Mouse (Mus musculus): ENCODE results near the gene Csnk2b. TPM values are rescaled to one million over a fixed set of nuclear protein-coding genes. Genes with fewer than 3 reads are reported as not detected.
A peak's percentile ranks its signal among the peaks of the same experiment; 100 is the strongest.
"Not testable (repeated sequence)": the region's sequence is repeated elsewhere in the genome, so short reads cannot be mapped to it uniquely, and the experiment has no call there.

The Csnk2b gene
- total RNA-seq, 2 experiments from 2014 or later = 186 to 187 TPM

- Histone ChIP-seq H3K27ac (peak overlapping the region; percentile 94), H3K4me3 (peak overlapping the region; percentile 89)
- DNase-seq = no peak
- intact Hi-C loops (cut with DNase I) = loop anchor here (5.0 kb wide), 1 partner anchor 112 kb away; the partner anchor contains the start of gene Nfkbil1
- no peak for TF ChIP-seq CTCF (IDR thresholded peaks at IDR 0.05)
Measured at GRCm38 (mm10) chr17:35125578-35125977, 3.7 kb upstream of the Csnk2b start.

- DNase-seq = no peak
- Histone ChIP-seq H3K27ac (peak overlapping the region; percentile 94), H3K4me3 (peak overlapping the region; percentile 89)
- TF ChIP-seq CTCF (IDR thresholded peaks at IDR 0.05) = no peak
- intact Hi-C loops (cut with DNase I) = loop anchor here (5.0 kb wide), 1 partner anchor 112 kb away; the partner anchor contains the start of gene Nfkbil1
Measured at GRCm38 (mm10) chr17:35125081-35125480, 3.2 kb upstream of the Csnk2b start.

- DNase-seq; H3K4me3 ChIP-seq; H3K27ac ChIP-seq; intact Hi-C loops (cut with DNase I): not testable (repeated sequence)
Measured at GRCm38 (mm10) chr17:35124261-35124896, 2.5 kb upstream of the Csnk2b start.

GRCm38 (mm10) chr17:35123287-35123686, 1.4 kb upstream of the Csnk2b start:
- H3K27ac ChIP-seq; intact Hi-C loops (cut with DNase I); DNase-seq; H3K4me3 ChIP-seq: not testable (repeated sequence)

GRCm38 (mm10) chr17:35121143-35121799, 582 bp downstream of the Csnk2b start, which contains the start of gene Gpank1:
Gpank1 (plus strand) TSS chr17:35121455.
- no peak for TF ChIP-seq CTCF (IDR thresholded peaks at IDR 0.05)
- H3K27ac ChIP-seq = peak within 1 kb of the TSS; percentile 91
- peak; percentile 99 for DNase-seq
- peak within 1 kb of the TSS; percentile 92 for H3K4me3 ChIP-seq
- intact Hi-C loops (cut with DNase I) = no loop called here

GRCm38 (mm10) chr17:35120745-35121142, 1.1 kb downstream of the Csnk2b start:
- peak overlapping the region; percentile 92 for H3K4me3 ChIP-seq
- intact Hi-C loops (cut with DNase I) = no loop called here
- peak; percentile 69 for DNase-seq
- no peak for TF ChIP-seq CTCF (IDR thresholded peaks at IDR 0.05)
- H3K27ac ChIP-seq = peak overlapping the region; percentile 91

- intact Hi-C loops (cut with DNase I) = no loop called here
- Histone ChIP-seq H3K4me3 (no peak within 1 kb of the TSS), H3K27ac (no peak within 1 kb of the TSS)
- DNase-seq = no peak
- TF ChIP-seq CTCF (IDR thresholded peaks at IDR 0.05) = peak; percentile 40
Measured at GRCm38 (mm10) chr17:35115046-35116019, 6.5 kb downstream of the Csnk2b start, which contains the start of gene Ly6g5b. Ly6g5b (minus strand) TSS chr17:35115428.

- Histone ChIP-seq H3K27ac (no peak overlapping the region; the same call in 1 of the 2 replicates), H3K4me3 (peak overlapping the region; percentile 46)
- no peak for DNase-seq
- TF ChIP-seq CTCF (IDR thresholded peaks at IDR 0.05) = no peak
- intact Hi-C loops (cut with DNase I) = no loop called here
Measured at GRCm38 (mm10) chr17:35111774-35112173, 10.1 kb downstream of the Csnk2b start.

GRCm38 (mm10) chr17:35108097-35108496, 13.8 kb downstream of the Csnk2b start, which contains the start of gene Ly6g5c:
Ly6g5c (plus strand) TSS chr17:35108279.
- Histone ChIP-seq H3K27ac (no peak within 1 kb of the TSS), H3K4me3 (no peak within 1 kb of the TSS)
- TF ChIP-seq CTCF (IDR thresholded peaks at IDR 0.05) = no peak
- intact Hi-C loops (cut with DNase I) = no loop called here
- DNase-seq = no peak

- TF ChIP-seq CTCF (IDR thresholded peaks at IDR 0.05) = no peak
- DNase-seq = no peak
- Histone ChIP-seq H3K27ac (no peak overlapping the region), H3K4me3 (no peak overlapping the region)
- intact Hi-C loops (cut with DNase I) = loop anchor here (2.0 kb wide), 1 partner anchor 86 kb away; no protein-coding TSS in a partner anchor
Measured at GRCm38 (mm10) chr17:35106522-35106921, 15.3 kb downstream of the Csnk2b start.

- no peak overlapping the region for H3K27ac ChIP-seq
- peak; percentile 59 for DNase-seq
- no peak overlapping the region for H3K4me3 ChIP-seq
- peak; percentile 64 for TF ChIP-seq CTCF (IDR thresholded peaks at IDR 0.05)
- intact Hi-C loops (cut with DNase I) = loop anchor here (2.0 kb wide), 1 partner anchor 85 kb away; no protein-coding TSS in a partner anchor
Measured at GRCm38 (mm10) chr17:35105740-35106389, 16.0 kb downstream of the Csnk2b start.

GRCm38 (mm10) chr17:35104754-35105153, 17.1 kb downstream of the Csnk2b start:
- no peak for TF ChIP-seq CTCF (IDR thresholded peaks at IDR 0.05)
- intact Hi-C loops (cut with DNase I) = no loop called here
- DNase-seq = no peak
- Histone ChIP-seq H3K27ac (no peak overlapping the region), H3K4me3 (no peak overlapping the region)

Data from gastrocnemius, adult 2 months (tissue).